Mouse (Mus musculus): ENCODE measurements around the gene Malsu1. TPM values are rescaled to one million over a fixed set of nuclear protein-coding genes. Genes with fewer than 3 reads are reported as not detected.

Gene Malsu1
- polyA plus RNA-seq, 1 experiment from 2014 or later = 82.9 TPM

- no peak for DNase-seq (ENCODE audit: low spot score)
- no peak for ATAC-seq (replicated peaks; ENCODE audit: low FRiP score, low TSS enrichment, low read depth)
- H3K9me3 ChIP-seq (ENCODE audit: control insufficient read depth, low read length) = no peaks in the 10 kb centered on the region
- no peaks in the 10 kb centered on the region for H3K4me1 ChIP-seq (replicated peaks; ENCODE audit: control insufficient read depth, insufficient read depth, low read length)
- H3K4me3 ChIP-seq (ENCODE audit: low read depth, low read length) = no peak overlapping the region
- no peaks in the 10 kb centered on the region for H3K36me3 ChIP-seq (ENCODE audit: control insufficient read depth, insufficient read depth, low read length)
- no peak overlapping the region for H3K4me2 ChIP-seq (ENCODE audit: low read length)
- WGBS = 29% methylated on average over 7 of the region's 7 CpGs
- H3K9ac ChIP-seq (ENCODE audit: low read length) = no peak overlapping the region
- H3K27ac ChIP-seq (ENCODE audit: low read depth) = no peak overlapping the region
- H3K27me3 ChIP-seq (replicated peaks; ENCODE audit: control insufficient read depth, insufficient read depth, low read length) = no peaks in the 10 kb centered on the region
Observed at GRCm38 (mm10) chr6:49055256-49055733, 18.3 kb upstream of the Malsu1 start.

- no peak overlapping the region for H3K9ac ChIP-seq (ENCODE audit: low read length)
- no peak overlapping the region for H3K4me2 ChIP-seq (ENCODE audit: low read length)
- H3K4me3 ChIP-seq (ENCODE audit: low read depth, low read length) = no peak overlapping the region
- no peak for ATAC-seq (replicated peaks; ENCODE audit: low FRiP score, low TSS enrichment, low read depth)
- H3K27me3 ChIP-seq (replicated peaks; ENCODE audit: control insufficient read depth, insufficient read depth, low read length) = no peaks in the 10 kb centered on the region
- WGBS = 85% methylated on average over 9 of the region's 9 CpGs
- H3K36me3 ChIP-seq (ENCODE audit: control insufficient read depth, insufficient read depth, low read length) = no peaks in the 10 kb centered on the region
- no peaks in the 10 kb centered on the region for H3K9me3 ChIP-seq (ENCODE audit: control insufficient read depth, low read length)
- DNase-seq (ENCODE audit: low spot score) = peak; percentile 20
- no peak overlapping the region for H3K27ac ChIP-seq (ENCODE audit: low read depth)
- H3K4me1 ChIP-seq (replicated peaks; ENCODE audit: control insufficient read depth, insufficient read depth, low read length) = no peaks in the 10 kb centered on the region
Observed at GRCm38 (mm10) chr6:49056009-49056408, 17.6 kb upstream of the Malsu1 start.

GRCm38 (mm10) chr6:49057053-49058021, 16.3 kb upstream of the Malsu1 start:
- DNase-seq (ENCODE audit: low spot score) (peak; percentile 82), ATAC-seq (replicated peaks; ENCODE audit: low FRiP score, low TSS enrichment, low read depth) (peak; percentile 60)
- Histone ChIP-seq H3K36me3 (ENCODE audit: control insufficient read depth, insufficient read depth, low read length) (no peaks in the 10 kb centered on the region), H3K4me3 (ENCODE audit: low read depth, low read length) (no peak overlapping the region), H3K9me3 (ENCODE audit: control insufficient read depth, low read length) (no peaks in the 10 kb centered on the region), H3K27me3 (replicated peaks; ENCODE audit: control insufficient read depth, insufficient read depth, low read length) (no peaks in the 10 kb centered on the region), H3K27ac (ENCODE audit: low read depth) (no peak overlapping the region), H3K9ac (ENCODE audit: low read length) (no peak overlapping the region), H3K4me1 (replicated peaks; ENCODE audit: control insufficient read depth, insufficient read depth, low read length) (no peaks in the 10 kb centered on the region), H3K4me2 (ENCODE audit: low read length) (no peak overlapping the region)
- 36% methylated on average over 8 of the region's 8 CpGs for WGBS

GRCm38 (mm10) chr6:49068361-49068760, 5.2 kb upstream of the Malsu1 start:
- DNase-seq (ENCODE audit: low spot score) (no peak), ATAC-seq (replicated peaks; ENCODE audit: low FRiP score, low TSS enrichment, low read depth) (no peak)
- Histone ChIP-seq H3K4me3 (ENCODE audit: low read depth, low read length) (no peak overlapping the region), H3K9ac (ENCODE audit: low read length) (no peak overlapping the region), H3K27ac (ENCODE audit: low read depth) (no peak overlapping the region), H3K27me3 (replicated peaks; ENCODE audit: control insufficient read depth, insufficient read depth, low read length) (no peaks in the 10 kb centered on the region), H3K9me3 (ENCODE audit: control insufficient read depth, low read length) (no peaks in the 10 kb centered on the region), H3K4me1 (replicated peaks; ENCODE audit: control insufficient read depth, insufficient read depth, low read length) (no peaks in the 10 kb centered on the region), H3K36me3 (ENCODE audit: control insufficient read depth, insufficient read depth, low read length) (no peaks in the 10 kb centered on the region), H3K4me2 (ENCODE audit: low read length) (no peak overlapping the region)
- WGBS = 28% methylated on average over 4 of the region's 4 CpGs

GRCm38 (mm10) chr6:49074117-49074490, 509 bp downstream of the Malsu1 start:
- Histone ChIP-seq H3K27me3 (replicated peaks; ENCODE audit: control insufficient read depth, insufficient read depth, low read length) (no peaks in the 10 kb centered on the region), H3K4me3 (ENCODE audit: low read depth, low read length) (peak overlapping the region; percentile 64), H3K4me1 (replicated peaks; ENCODE audit: control insufficient read depth, insufficient read depth, low read length) (no peaks in the 10 kb centered on the region; the same call in 1 of the 2 replicates), H3K9ac (ENCODE audit: low read length) (peak overlapping the region; percentile 73), H3K9me3 (ENCODE audit: control insufficient read depth, low read length) (no peaks in the 10 kb centered on the region), H3K27ac (ENCODE audit: low read depth) (peak overlapping the region; percentile 66), H3K36me3 (ENCODE audit: control insufficient read depth, insufficient read depth, low read length) (0 out of 2 replicates have a peak, but pooled peaks cover 6% of the 10 kb centered on the region), H3K4me2 (ENCODE audit: low read length) (peak overlapping the region; percentile 78)
- ATAC-seq (replicated peaks; ENCODE audit: low FRiP score, low TSS enrichment, low read depth) (peak; percentile 56), DNase-seq (ENCODE audit: low spot score) (no peak)
- WGBS = under 1% methylated on average over 19 of the region's 19 CpGs

GRCm38 (mm10) chr6:49077894-49078293, 4.3 kb downstream of the Malsu1 start:
- no peaks in the 10 kb centered on the region for H3K27me3 ChIP-seq (replicated peaks; ENCODE audit: control insufficient read depth, insufficient read depth, low read length)
- no peak overlapping the region for H3K9ac ChIP-seq (ENCODE audit: low read length)
- H3K36me3 ChIP-seq (ENCODE audit: control insufficient read depth, insufficient read depth, low read length) = peaks cover 21% of the 10 kb centered on the region; the same call in 1 of the 2 replicates
- ATAC-seq (replicated peaks; ENCODE audit: low FRiP score, low TSS enrichment, low read depth) (no peak), DNase-seq (ENCODE audit: low spot score) (no peak)
- 72% methylated on average over 2 of the region's 2 CpGs for WGBS
- no peak overlapping the region for H3K4me3 ChIP-seq (ENCODE audit: low read depth, low read length)
- H3K4me1 ChIP-seq (replicated peaks; ENCODE audit: control insufficient read depth, insufficient read depth, low read length) = no peaks in the 10 kb centered on the region; the same call in 1 of the 2 replicates
- no peak overlapping the region for H3K4me2 ChIP-seq (ENCODE audit: low read length)
- no peaks in the 10 kb centered on the region for H3K9me3 ChIP-seq (ENCODE audit: control insufficient read depth, low read length)
- no peak overlapping the region for H3K27ac ChIP-seq (ENCODE audit: low read depth)

- Histone ChIP-seq H3K27ac (ENCODE audit: low read depth) (no peak overlapping the region), H3K4me3 (ENCODE audit: low read depth, low read length) (no peak overlapping the region), H3K9ac (ENCODE audit: low read length) (no peak overlapping the region), H3K9me3 (ENCODE audit: control insufficient read depth, low read length) (no peaks in the 10 kb centered on the region), H3K4me1 (replicated peaks; ENCODE audit: control insufficient read depth, insufficient read depth, low read length) (no peaks in the 10 kb centered on the region; the same call in 1 of the 2 replicates), H3K36me3 (ENCODE audit: control insufficient read depth, insufficient read depth, low read length) (peaks cover 35% of the 10 kb centered on the region), H3K4me2 (ENCODE audit: low read length) (no peak overlapping the region), H3K27me3 (replicated peaks; ENCODE audit: control insufficient read depth, insufficient read depth, low read length) (no peaks in the 10 kb centered on the region)
- DNase-seq (ENCODE audit: low spot score) (no peak), ATAC-seq (replicated peaks; ENCODE audit: low FRiP score, low TSS enrichment, low read depth) (no peak)
- WGBS = 88% methylated on average over 1 of the region's 1 CpGs
Observed at GRCm38 (mm10) chr6:49079313-49079712, 5.7 kb downstream of the Malsu1 start.

GRCm38 (mm10) chr6:49083008-49083407, 9.4 kb downstream of the Malsu1 start:
- H3K4me3 ChIP-seq (ENCODE audit: low read depth, low read length) = no peak overlapping the region
- peaks cover 60% of the 10 kb centered on the region for H3K36me3 ChIP-seq (ENCODE audit: control insufficient read depth, insufficient read depth, low read length)
- no peaks in the 10 kb centered on the region for H3K9me3 ChIP-seq (ENCODE audit: control insufficient read depth, low read length)
- ATAC-seq (replicated peaks; ENCODE audit: low FRiP score, low TSS enrichment, low read depth) = no peak
- no peak overlapping the region for H3K4me2 ChIP-seq (ENCODE audit: low read length)
- no peaks in the 10 kb centered on the region for H3K4me1 ChIP-seq (replicated peaks; ENCODE audit: control insufficient read depth, insufficient read depth, low read length)
- H3K27me3 ChIP-seq (replicated peaks; ENCODE audit: control insufficient read depth, insufficient read depth, low read length) = no peaks in the 10 kb centered on the region
- H3K9ac ChIP-seq (ENCODE audit: low read length) = no peak overlapping the region
- no peak for DNase-seq (ENCODE audit: low spot score)
- WGBS = 92% methylated on average over 4 of the region's 4 CpGs
- H3K27ac ChIP-seq (ENCODE audit: low read depth) = no peak overlapping the region

All from intestine, embryonic 14.5 days (tissue).